Mouse (Mus musculus) layer of hippocampus, adult 18-20 months (tissue): ENCODE measurements around the gene Fabp1. TPM values are rescaled to one million over a fixed set of nuclear protein-coding genes. Genes with fewer than 3 reads are reported as not detected.

Source experiments
- DNase-seq, 2 experiments: peaks; one replicate each; pipeline ENCODE4 v3.0.0; 2022; ENCODE audit warnings: low spot score in 2 of 2
- long read RNA-seq: library from polyadenylated mRNA; stranded (forward); transcript quantifications from one replicate; pipeline ENCODE4 v2.0.0, GENCODE M21; 2021
- total RNA-seq, 2 experiments: library from RNA; stranded (reverse); gene quantifications; 2 replicates each; pipeline ENCODE4 v1.2.3; 2021

Gene Fabp1
- not detected for total RNA-seq
- long read RNA-seq = 0 reads

DNA sequence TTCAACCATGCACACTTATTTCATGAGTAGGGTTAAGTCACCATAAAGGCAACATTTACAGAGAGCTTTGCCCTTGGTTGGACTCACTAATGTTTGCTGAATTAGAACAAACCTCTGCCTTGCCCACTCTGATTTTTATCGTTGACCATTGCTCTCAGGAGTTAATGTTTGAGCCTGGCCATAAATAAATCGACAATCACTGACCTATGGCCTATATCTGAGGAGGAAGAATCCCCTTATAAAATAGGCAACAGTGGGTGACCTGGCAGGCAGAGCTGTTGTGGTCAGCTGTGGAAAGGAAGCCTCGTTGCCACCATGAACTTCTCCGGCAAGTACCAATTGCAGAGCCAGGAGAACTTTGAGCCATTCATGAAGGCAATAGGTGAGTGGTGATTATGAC lies at the start of gene Fabp1:
Gene Fabp1, plus strand, starts transcription at position 216 of the 400 bp plus-strand sequence.
- no peak for DNase-seq

DNA sequence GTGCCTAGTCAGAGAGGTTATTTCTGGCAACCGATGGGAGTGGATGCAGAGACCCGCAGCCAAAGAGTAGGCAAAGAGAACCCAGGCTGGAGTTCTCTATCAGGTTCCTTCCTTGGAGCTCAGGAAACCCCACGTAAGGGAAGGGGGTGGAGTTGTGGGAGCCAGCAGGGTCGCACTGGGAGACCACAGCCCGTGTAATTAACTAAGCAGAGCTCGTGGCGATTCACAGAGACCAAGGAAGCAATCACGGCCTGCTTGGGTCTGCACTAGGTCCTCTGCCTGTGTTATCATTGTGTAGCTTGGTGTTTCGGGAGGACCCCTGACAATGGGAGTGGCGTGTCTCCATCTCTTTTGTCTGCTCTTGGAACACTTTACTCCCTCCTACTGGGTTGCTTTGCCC lies 48.5 kb upstream of the Fabp1 start:
- DNase-seq = no peak

DNA sequence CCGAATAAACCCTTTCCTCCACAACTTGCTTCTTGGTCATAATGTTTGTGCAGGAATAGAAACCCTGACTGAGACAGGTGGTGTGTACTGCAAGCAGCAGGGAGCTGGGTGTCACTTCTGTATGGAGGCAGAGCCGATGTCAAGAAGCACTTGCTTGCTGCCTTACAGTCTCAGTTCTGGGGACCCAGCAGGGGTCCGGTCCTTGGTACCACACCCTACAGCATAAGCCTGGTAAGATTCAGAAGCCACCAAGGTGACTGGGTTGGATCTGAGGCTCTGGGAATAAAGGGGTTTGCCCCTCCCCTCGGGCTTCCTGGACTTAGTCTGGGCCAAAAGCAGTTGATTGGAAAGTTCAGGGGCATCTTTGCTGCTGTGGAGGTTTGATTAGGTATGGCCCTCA lies 46.1 kb upstream of the Fabp1 start:
- DNase-seq = no peak

DNA sequence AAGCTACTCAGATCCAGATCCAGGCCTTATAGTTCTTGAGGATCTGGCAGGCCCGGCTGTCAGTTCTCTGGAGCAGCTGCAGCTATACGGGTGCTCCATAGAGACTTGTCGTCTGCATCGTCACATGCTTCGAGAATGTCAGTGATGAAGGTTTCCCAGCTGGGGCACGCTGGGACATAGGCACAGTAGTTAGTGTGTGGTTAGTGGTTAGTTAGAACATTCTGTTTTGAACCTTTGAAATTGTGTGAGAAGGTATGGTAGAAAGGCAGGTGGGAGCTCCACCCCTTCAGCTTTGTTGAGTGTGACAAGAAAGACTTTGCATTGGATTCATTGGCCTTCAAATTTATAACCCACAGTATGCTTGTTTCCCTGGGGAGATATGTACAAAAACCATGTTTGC lies 44.8 kb upstream of the Fabp1 start:
- no peak for DNase-seq

DNA sequence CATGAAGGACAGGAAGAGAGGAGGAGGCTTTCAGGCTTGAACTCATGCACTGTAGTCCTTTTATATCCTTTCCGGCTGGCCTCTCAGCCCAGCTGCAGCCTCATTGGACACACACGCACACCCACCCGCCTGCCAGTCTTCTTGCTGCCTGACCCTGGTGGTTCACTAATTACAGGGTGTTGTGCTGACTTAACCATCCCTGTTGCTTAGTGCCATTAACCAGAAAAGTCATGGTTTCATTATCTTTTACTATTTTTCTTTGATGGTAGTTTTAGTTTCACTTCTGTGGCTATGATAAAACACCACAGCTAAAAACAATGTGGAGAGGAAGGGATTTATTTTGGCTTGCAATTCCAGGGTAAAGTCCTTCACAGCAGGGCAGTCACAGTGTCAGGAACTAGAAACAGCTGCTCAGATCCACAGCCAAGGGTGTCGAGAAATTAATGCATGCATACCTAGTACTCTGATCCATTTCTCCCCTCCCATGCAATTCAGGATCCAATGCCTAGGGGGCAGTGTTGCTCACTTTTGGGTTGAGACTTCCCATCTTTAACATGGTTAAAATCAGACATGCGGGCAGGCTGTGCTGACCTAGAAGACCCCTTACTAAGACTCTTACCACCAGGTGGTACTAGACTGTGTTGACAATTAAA lies 42.8 kb upstream of the Fabp1 start:
- DNase-seq = no peak

DNA sequence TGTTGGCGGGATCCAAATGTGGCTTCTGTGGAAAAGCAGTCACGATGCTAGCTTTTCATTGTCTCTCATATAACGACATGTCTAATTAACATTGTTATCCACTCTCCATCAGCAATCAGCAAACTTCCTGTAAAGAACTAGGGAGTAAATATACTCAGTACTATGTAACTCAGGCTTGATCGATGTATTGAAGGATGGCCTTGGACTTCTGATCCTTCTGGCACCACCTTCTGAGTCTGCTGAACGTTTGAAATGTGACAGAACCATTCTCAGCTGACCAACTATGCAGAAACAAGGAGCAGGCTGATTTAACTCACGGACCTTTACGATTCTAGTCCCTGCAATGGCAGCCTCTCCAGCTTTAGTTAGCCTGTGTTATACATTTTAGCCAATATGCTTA lies 38.3 kb upstream of the Fabp1 start:
- DNase-seq = no peak

DNA sequence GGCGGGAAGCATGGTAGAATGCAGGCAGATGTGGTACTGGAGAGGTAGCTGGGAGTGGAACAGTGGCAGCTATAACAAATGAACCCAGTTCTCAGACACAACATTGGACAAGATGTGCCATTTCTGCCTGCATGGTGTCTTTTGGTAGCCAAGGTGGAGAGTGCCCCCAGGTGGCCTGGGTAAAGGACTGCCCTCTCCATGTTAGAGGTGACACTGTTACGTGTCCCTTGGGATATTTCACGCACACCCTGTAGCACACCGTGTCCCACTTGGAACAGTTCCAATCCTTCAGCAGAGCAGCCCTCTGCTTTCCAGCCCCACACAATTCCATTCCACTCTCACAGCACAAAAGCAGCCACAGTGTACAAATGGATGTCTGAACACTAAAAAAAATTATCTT lies 37.4 kb upstream of the Fabp1 start:
- no peak for DNase-seq

DNA sequence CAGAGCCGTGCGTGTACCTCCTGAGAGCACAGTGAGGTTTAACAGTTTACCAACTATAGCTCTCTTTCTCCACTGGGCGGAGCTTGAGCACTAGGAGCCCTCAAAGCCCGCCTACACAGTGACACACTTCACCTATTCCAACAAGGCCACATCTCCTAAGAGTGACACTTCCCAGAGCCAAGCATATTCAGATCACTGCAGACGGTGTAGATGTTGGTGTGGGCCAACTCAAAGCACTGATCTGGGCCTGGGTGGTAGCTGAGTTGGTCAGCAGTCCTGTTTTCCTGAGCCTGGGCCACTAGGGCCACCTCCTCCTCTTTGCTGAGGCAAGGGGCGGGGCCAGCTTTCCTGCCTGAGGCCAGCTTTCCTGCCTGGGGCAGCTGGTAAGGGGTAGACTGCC lies 35.2 kb upstream of the Fabp1 start:
- DNase-seq = no peak

DNA sequence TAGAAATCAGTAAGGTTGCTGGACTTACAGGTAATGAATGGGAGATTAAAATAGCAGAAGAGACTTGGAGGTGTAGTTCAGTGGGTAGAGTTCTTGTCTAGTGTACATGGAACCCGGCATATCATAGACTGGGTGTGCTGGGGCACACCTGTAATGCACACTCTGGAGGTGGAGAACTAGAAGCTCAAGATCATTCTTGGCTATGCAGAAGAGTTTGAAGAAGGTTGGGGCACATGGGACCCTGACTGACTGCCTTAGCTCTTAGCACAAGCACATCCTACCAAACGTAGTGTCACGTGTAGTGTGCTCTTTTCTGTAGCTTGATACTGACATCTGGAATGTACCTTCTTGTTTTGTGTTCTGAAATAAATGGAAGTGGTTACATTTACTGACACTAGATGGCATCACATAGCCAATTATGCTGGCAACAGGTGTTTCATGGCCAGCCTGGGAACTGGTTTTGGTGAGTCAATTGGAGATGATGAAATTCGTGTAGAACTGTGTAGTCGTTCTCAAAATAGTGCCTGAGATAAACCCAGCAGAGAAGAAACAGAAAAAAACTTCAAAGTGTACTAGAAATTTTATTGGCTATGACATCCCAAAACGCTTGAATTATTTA lies 33.0 kb upstream of the Fabp1 start:
- DNase-seq = peak in 1 of 2 experiments; percentile 41

DNA sequence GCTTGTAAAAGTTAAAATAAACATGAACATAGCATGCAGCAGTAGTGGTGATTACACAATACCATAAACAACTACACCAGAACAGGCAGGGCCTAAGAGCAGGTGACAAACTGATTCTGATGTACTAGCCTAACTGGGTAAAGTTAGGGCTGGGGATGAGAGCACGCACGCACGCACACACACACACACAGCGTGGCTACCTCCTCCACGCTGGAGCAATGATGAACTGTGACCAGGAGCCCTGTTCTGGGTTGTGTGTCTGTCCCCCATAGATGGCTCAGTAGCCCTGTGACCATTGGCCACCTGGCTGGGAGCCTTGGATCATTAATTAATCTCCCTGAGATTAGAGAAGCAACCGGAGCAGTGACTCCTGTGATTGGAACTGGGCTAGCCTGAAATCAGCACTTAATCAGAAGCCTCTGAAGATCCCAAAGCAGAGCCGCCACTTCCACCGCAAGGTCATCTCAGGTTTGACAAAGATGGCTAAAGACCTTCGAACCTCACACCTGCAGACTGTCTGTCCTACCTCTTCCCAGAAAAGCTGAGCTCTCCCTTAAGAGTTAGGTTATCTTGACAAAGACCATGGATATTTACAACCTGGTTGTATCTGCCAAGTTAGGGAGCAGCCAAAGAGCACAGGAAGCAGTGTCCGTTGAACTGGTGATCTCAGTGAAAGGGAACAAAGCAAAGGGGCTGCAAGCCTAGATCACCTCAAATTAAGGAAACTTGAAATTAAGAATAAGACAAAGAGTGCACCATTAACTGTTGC lies 26.6 kb upstream of the Fabp1 start:
- no peak for DNase-seq

DNA sequence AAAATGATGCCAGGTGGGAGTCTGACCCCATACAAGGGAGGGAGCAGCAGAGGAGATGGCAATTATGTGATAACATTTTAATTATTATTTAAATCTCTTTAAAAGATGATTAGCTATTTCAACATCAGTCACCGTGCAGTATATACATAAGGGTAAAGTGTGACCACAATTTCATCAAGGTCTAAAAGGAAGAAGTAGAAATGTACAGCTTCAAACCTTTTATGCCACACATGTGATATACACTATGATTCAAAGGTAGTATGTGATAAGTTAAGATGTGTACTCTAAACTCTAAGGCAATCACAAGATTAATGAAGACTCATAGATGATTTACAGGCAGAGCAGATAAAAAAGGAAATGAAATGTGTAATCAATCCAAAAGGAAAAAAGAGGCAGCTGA lies 19.0 kb upstream of the Fabp1 start:
- no peak for DNase-seq

DNA sequence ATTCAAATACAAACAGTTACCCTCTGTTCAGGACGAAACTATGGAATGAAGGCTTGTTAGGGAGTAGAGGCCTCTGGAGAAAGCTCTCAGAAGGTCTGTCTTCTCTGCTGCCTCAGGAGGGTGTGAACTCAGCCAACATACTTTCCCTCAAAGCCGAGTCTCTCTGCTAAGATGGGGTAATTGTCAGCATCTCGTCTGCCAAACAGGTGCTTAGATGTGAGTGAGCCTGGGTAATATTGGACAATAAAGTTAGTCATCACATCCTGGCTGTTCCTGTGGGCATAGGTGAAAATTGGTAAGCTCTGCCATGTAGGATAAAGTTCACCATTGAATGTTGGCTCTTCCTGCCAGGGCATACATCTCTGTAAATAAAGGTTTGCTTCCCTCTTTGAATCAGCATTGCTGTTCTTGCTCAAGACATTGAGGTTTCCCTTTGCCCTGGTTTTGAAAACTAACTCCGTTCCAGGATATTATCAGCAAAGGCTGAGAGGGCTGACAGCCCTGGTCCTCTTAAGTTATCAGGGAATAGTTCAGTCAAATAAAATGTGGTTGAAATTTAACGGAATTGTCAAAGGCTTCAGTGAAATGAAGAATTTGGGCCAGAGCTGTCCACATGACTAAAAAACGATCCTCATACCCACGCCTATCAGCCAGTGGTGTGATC lies 14.6 kb upstream of the Fabp1 start:
- DNase-seq = no peak

DNA sequence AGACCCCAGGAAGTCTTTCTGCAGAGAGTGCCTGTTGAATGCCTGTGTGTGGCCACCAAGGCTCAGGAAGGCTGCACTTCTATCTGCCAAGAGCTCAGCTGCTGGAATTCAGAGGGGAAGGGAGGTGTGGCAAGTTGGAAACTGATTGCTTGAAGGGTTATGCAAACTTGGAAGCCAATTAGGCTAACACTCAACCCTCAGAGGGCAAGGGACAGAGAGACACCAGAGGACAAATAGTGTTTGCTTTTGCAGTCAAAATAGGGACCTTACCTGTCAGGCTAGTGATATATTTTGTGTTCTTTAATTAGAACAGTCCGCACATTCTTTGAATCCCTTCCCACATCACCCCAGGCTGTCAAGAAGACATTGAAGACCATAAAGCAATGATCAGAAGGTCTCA lies 10.0 kb upstream of the Fabp1 start:
- no peak for DNase-seq

DNA sequence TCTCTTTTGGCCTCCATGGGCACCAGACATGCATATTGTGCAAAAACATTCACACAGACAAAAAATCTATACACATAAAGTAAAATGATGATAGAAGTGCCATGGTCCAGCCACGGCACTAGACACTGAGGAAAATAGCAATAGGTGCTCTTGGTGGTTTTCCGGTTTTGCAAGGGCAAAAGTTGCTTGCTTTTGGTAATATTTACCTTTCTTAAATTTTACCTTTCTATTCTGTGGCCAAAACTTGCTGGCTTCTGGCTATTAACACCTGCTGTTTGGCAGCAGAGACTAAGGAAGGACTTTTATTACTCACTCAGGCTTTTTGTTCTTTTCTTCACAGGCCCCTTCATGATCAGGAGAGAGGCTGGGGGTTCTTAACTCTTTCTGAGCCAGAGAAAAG lies 9.1 kb upstream of the Fabp1 start:
- no peak for DNase-seq

DNA sequence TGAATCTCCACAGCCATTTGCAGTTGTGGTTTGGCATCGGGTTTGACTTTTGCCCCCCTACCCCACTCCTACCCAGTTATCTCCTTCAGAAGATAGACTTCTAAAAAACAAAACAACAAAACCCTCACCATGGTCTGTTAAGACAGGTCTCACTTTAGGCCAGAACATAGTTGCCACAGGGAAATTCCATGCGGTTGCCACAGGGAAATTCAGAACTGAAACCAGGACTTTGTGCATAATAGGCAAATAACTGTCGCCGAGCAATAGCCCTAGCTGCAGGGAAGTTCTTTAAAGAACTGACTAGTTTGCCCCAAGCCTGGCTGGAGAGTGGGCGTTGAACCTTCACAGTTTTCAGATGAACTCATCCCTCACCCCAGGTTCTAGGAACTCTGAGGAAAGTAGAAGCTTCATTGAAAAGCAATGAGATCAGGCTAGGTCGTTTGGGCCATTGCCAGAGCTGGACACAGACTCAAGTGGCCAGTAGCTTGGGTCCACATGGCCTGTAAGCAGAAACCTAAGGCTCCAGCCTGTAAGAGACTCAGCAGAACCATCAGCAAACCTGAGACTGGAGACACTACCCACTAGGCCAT lies 6.4 kb upstream of the Fabp1 start:
- no peak for DNase-seq

DNA sequence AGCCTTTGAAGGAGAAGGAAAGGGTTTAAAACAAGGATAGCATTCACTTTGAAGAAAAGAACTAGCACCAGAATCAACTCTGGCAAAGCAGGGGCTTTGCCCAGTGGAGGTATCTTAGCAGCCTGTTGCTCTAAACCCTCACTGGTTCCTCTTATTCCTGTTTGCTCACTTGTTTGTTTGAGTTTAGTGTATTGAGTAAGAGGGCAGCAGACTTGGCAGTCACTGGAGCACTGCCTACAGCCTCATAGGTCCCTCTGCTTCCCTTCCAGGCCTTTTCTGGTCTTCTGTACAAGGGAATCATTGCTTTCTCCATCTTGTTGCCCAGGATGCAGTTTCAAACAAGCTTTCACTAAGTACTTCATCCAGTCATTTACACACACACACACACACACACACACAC lies 3.5 kb upstream of the Fabp1 start:
- no peak for DNase-seq

DNA sequence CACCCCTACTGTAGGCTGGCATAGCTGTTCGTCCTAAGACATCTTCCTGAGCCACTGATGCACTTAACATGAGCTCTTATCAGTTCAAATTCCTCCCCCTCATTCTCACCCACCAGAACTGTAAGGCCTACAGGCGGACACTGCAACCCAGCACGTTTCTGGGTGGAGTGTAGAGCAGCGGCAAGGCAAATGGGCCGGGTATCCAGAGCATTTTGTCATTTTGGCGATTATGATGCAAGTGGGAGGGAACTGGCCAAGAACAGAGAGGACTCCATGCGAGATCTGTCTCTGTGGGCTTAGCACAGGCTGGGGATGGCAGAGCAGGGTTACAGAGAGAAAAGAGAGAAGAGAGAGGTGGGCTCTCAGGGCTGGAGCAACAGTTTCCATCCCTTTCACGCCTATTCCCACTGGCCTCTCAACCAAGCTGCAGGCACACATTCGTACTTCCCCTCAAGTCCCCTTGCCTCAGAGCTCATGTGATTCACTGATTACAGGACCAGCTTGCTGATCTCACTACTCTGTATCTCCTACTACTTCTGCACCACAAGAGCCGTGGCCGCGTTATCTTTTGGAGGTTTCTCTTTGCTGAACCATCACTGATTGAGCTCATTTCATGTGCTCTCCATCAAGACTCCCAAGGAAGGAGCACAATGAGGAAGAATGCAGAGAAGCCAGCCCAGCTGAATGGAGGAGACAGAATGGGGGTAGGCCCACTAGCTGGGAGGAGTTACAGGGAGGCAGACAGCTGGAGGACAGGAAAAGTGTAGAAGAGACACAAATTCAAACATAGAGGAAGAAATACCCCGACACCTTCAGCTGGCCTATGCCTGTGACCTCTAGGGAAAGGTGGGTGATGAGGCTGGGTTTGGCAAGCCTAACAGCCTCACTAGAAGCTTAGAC lies 1.7 kb upstream of the Fabp1 start:
- DNase-seq = no peak

DNA sequence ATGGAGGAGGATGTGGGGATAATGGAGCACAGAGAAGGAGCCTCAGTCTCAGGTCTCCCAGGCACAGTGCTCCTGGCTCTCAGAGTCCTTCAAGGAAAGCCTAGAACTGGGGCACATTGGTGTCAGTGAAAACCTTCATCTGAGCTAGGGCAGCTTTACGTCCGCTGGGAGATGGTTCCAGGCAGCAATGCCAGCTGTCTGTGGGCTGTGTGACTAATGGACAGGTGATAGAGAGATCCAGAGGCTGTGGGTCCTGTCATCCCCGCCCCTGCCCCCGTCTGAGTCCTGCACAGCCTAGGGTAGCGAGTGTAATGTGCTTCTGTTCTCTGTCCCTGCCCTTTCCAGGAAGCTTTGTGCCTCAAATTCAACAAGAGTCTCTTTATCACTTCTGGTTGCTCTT lies 2.3 kb downstream of the Fabp1 start:
- DNase-seq = no peak

DNA sequence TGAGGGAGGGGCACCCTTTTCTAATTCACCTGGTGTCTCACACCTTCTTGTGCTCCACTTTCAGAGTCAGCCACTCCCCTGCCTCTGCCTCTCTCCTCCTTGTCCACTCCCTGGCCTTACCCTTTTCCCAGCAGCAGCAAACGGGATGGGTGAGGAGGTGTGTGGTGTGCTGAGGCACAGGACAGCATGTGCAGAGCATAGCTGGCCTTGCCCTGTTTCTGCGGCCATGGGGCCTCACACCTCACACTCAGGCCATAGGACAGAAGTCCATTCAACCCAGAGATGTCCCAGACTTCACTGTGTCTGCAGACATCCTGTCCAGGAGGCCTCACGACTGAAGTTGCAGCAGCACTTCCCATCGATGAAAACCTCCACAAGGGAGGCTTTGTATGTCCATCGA lies 4.0 kb downstream of the Fabp1 start:
- no peak for DNase-seq

DNA sequence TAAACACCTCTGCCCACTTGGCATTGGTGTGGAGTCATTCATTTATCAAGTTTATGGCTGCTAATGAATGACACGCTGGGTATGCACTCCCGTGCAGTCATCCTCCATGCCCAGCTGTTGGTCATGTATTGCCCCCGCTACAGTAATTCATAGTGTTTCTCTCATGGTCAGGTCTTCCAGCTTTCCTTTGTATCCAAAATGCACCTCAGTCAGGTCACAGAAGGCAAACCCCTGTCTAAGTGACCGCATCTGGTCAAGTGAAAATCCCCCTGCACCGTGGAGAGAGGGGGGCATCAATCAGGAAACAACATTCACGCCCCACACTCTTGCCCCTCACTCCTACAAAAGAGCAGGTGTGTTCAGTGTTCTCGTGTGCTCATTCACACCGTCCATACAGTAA lies 4.5 kb downstream of the Fabp1 start:
- no peak for DNase-seq

DNA sequence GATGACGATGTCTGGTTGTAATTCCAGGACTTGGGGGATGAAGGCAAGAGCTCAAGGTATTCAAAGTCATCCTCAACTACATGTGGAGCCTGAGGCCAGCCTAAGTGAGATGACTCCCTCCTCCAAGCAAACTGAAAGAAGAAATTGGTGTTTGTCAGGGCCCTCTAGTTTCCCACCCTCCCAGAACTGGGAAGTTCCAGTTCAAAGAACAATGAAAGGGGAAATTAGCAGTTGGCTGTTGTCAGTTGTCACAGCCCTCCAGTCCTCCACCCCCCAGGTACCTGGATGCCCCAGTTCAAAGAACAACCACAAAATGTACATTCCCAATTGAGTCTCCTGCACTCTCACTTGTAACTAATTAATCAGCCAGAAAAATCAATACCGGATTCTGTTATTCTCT lies 9.1 kb downstream of the Fabp1 start:
- DNase-seq = no peak
